In genomic region chr11:98057998-98058397, GRCm38 (mm10) we compare ENCODE assay signal across 10 mouse cellular contexts. TPM values are rescaled to one million over a fixed set of nuclear protein-coding genes. Genes with fewer than 3 reads are reported as not detected.
DNase-seq lines count a peak whose midpoint lies in the region; ATAC-seq and TF ChIP-seq lines count a peak whose summit lies in the region.
"Had no signal": no experiment of that assay in that cellular context is flagged by ENCODE, and none has a peak within 500 bp of the region (broad histone marks: within the 10 kb centered on the region; RNA-seq: fewer than 3 reads in every experiment).

No protein-coding gene starts in this region.

- H3K36me3 ChIP-seq in liver, embryonic 12.5 days: no peaks in the 10 kb centered on the region
- no peaks in the 10 kb centered on the region for H3K36me3 ChIP-seq in MEL (ENCODE audit: control insufficient read depth in 1 of 2, insufficient read depth in 2 of 2, low read length in 2 of 2)
- no peaks in the 10 kb centered on the region for H3K36me3 ChIP-seq in liver, postnatal 0 days (replicated peaks; ENCODE audit: insufficient read depth, low read length)
- H3K36me3 ChIP-seq in hindbrain, embryonic 10.5 days: no peaks in the 10 kb centered on the region
- H3K36me3 ChIP-seq: embryonic facial prominence, embryonic 12.5 days had no signal

- peak; percentile 32 to 39 for DNase-seq in cerebellum, postnatal 36 days
- no peak for DNase-seq in liver
- DNase-seq in MEL (ENCODE audit: low read depth, low spot score): peak; percentile 90
- DNase-seq in liver, postnatal 0 days: no peak
- DNase-seq in urinary bladder, postnatal 36 days (ENCODE audit: low spot score in 2 of 2): no peak
- no peak for DNase-seq in hindbrain, embryonic 10.5 days (ENCODE audit: low spot score)

- no peak; the same call in 1 of the 2 replicates for ATAC-seq in cerebellum, adult (ENCODE audit: insufficient number of reproducible peaks, low FRiP score, low TSS enrichment)
- ATAC-seq in liver, embryonic 12.5 days: peak; percentile 52; the same call in 1 of the 2 replicates
- peak; percentile 25; the same call in 1 of the 2 replicates for ATAC-seq in liver, postnatal 0 days

- peaks cover 3% of the 10 kb centered on the region; the same call in 1 of the 2 replicates for H3K4me1 ChIP-seq in liver, embryonic 12.5 days
- H3K4me1 ChIP-seq in MEL (ENCODE audit: control insufficient read depth in 1 of 2, insufficient read depth in 2 of 2, low read length in 2 of 2): peaks cover 0 to 4% of the 10 kb centered on the region in 2 experiments; a peak in 1 of 4 replicates
- H3K4me1 ChIP-seq in liver, postnatal 0 days (ENCODE audit: insufficient read depth): no peaks in the 10 kb centered on the region
- H3K4me1 ChIP-seq in hindbrain, embryonic 10.5 days (replicated peaks): peaks cover 28% of the 10 kb centered on the region
- H3K4me1 ChIP-seq: embryonic facial prominence, embryonic 12.5 days had no signal

- peaks cover 59% of the 10 kb centered on the region for H3K27me3 ChIP-seq in liver, embryonic 12.5 days (replicated peaks)
- no peaks in the 10 kb centered on the region for H3K27me3 ChIP-seq in MEL (ENCODE audit: control insufficient read depth in 1 of 2, insufficient read depth in 2 of 2, low read length in 2 of 2)
- peaks cover 18% of the 10 kb centered on the region for H3K27me3 ChIP-seq in liver, postnatal 0 days (ENCODE audit: insufficient read depth, low read length)
- peaks cover 46% of the 10 kb centered on the region for H3K27me3 ChIP-seq in hindbrain, embryonic 10.5 days (ENCODE audit: insufficient read depth, poor library complexity, severe bottlenecking)

- peak in 1 of 2 experiments; percentile 37; a peak in 1 of 4 replicates for TF ChIP-seq POLR2A in MEL (IDR thresholded peaks at IDR 0.05; ENCODE audit: control insufficient read depth in 1 of 2, insufficient read depth in 1 of 2, low read depth in 1 of 2, low read length in 2 of 2, poor library complexity in 1 of 2)

- no peak for TF ChIP-seq EP300 in MEL (IDR thresholded peaks at IDR 0.05; ENCODE audit: low read depth in 1 of 2, low read length in 2 of 2)
- TF ChIP-seq EP300 in liver, postnatal 0 days (IDR thresholded peaks at IDR 0.05; ENCODE audit: low read depth): no peak

- H3K4me3 ChIP-seq in liver, embryonic 12.5 days: no peak overlapping the region
- no peak overlapping the region for H3K4me3 ChIP-seq in MEL (ENCODE audit: control insufficient read depth in 1 of 2, insufficient read depth in 1 of 2, low read depth in 2 of 2, low read length in 2 of 2)
- H3K4me3 ChIP-seq in liver, postnatal 0 days (ENCODE audit: low read depth, low read length): no peak overlapping the region
- no peak overlapping the region for H3K4me3 ChIP-seq in hindbrain, embryonic 10.5 days
- H3K4me3 ChIP-seq: embryonic facial prominence, embryonic 12.5 days had no signal

- 61% methylated on average over 5 of the region's 5 CpGs for WGBS in liver, embryonic 12.5 days (ENCODE audit: insufficient replicate concordance)
- WGBS in liver, postnatal 0 days (ENCODE audit: insufficient replicate concordance): 78% methylated on average over 5 of the region's 5 CpGs
- WGBS in hindbrain, embryonic 10.5 days: 84% methylated on average over 5 of the region's 5 CpGs

- no peak for TF ChIP-seq CTCF in MEL (IDR thresholded peaks at IDR 0.05 in 2 of 3, conservative IDR thresholded peaks at IDR 0.05 in 1 of 3; ENCODE audit: control insufficient read depth in 1 of 3, insufficient read depth in 1 of 3, low read depth in 2 of 3, low read length in 3 of 3, poor library complexity in 1 of 3, severe bottlenecking in 1 of 3)
- no peak for TF ChIP-seq CTCF in liver, postnatal 0 days (IDR thresholded peaks at IDR 0.05; ENCODE audit: low read depth)

- H3K79me2 ChIP-seq in MEL (ENCODE audit: control insufficient read depth, insufficient read depth, low read length, poor library complexity): no peaks in the 10 kb centered on the region

- no peaks in the 10 kb centered on the region for H3K9me3 ChIP-seq in liver, embryonic 12.5 days (replicated peaks)
- H3K9me3 ChIP-seq in MEL (replicated peaks; ENCODE audit: insufficient read depth, low read length): no peaks in the 10 kb centered on the region
- H3K9me3 ChIP-seq in liver, postnatal 0 days (ENCODE audit: low read length): no peaks in the 10 kb centered on the region
- no peaks in the 10 kb centered on the region for H3K9me3 ChIP-seq in hindbrain, embryonic 10.5 days
- H3K9me3 ChIP-seq: embryonic facial prominence, embryonic 12.5 days had no signal

- H3K4me2 ChIP-seq in liver, embryonic 12.5 days: no peak overlapping the region
- H3K4me2 ChIP-seq in liver, postnatal 0 days (ENCODE audit: low read depth, low read length): no peak overlapping the region
- H3K4me2 ChIP-seq: embryonic facial prominence, embryonic 12.5 days had no signal

- no peak for TF ChIP-seq RAD21 in MEL (IDR thresholded peaks at IDR 0.05; ENCODE audit: low read depth, low read length)

- no peak overlapping the region for H3K27ac ChIP-seq in liver, embryonic 12.5 days
- H3K27ac ChIP-seq in MEL (ENCODE audit: control insufficient read depth, low read depth, low read length): no peak overlapping the region
- no peak overlapping the region for H3K27ac ChIP-seq in liver, postnatal 0 days (ENCODE audit: low read depth)
- no peak overlapping the region for H3K27ac ChIP-seq in hindbrain, embryonic 10.5 days
- H3K27ac ChIP-seq: embryonic facial prominence, embryonic 12.5 days; liver, embryonic 14.5 days had no signal

- no peak overlapping the region for H3K9ac ChIP-seq in liver, embryonic 12.5 days
- H3K9ac ChIP-seq in MEL (ENCODE audit: control insufficient read depth, low read depth, low read length, poor library complexity, severe bottlenecking): no peak overlapping the region
- H3K9ac ChIP-seq in liver, postnatal 0 days (replicated peaks): no peak overlapping the region
- H3K9ac ChIP-seq: embryonic facial prominence, embryonic 12.5 days; liver, embryonic 14.5 days had no signal

TF ChIP-seq in MEL, 35 proteins besides CTCF, POLR2A, EP300 and RAD21:
- TF ChIP-seq USF1 (IDR thresholded peaks at IDR 0.05; ENCODE audit: low read depth, low read length): peak; percentile 69
- TF ChIP-seq ETS1 (IDR thresholded peaks at IDR 0.05; ENCODE audit: low read depth, low read length): no peak
- TF ChIP-seq TBP (IDR thresholded peaks at IDR 0.05; ENCODE audit: low read depth, low read length): peak; percentile 91
- no peak for TF ChIP-seq RCOR1 (IDR thresholded peaks at IDR 0.05; ENCODE audit: low read depth, low read length)
- no peak for TF ChIP-seq MXI1 (IDR thresholded peaks at IDR 0.05; ENCODE audit: low read depth, low read length)
- no peak for TF ChIP-seq POLR2AphosphoS5 (IDR thresholded peaks at IDR 0.05; ENCODE audit: borderline replicate concordance, low read depth, low read length)
- peak; percentile 78 for TF ChIP-seq MAX (IDR thresholded peaks at IDR 0.05; ENCODE audit: low read length)
- TF ChIP-seq ZNF384 (IDR thresholded peaks at IDR 0.05; ENCODE audit: low read depth, low read length): no peak
- no peak for TF ChIP-seq JUND (IDR thresholded peaks at IDR 0.05; ENCODE audit: low read depth, low read length)
- TF ChIP-seq MEF2A (IDR thresholded peaks at IDR 0.05; ENCODE audit: extremely low read depth, insufficient replicate concordance, low read depth, low read length, poor library complexity, severe bottlenecking): no peak
- no peak for TF ChIP-seq TCF12 (IDR thresholded peaks at IDR 0.05; ENCODE audit: low read depth, low read length)
- no peak for TF ChIP-seq POLR2AphosphoS2 (IDR thresholded peaks at IDR 0.05; ENCODE audit: low read length)
- TF ChIP-seq MYC (IDR thresholded peaks at IDR 0.05; ENCODE audit: low read depth, low read length): peak; percentile 79
- no peak for TF ChIP-seq ZMIZ1 (IDR thresholded peaks at IDR 0.05; ENCODE audit: low read depth, low read length)
- TF ChIP-seq NELFE (IDR thresholded peaks at IDR 0.05; ENCODE audit: low read depth, low read length): no peak
- TF ChIP-seq SMC3 (IDR thresholded peaks at IDR 0.05; ENCODE audit: low read depth, low read length): no peak
- TF ChIP-seq UBTF (IDR thresholded peaks at IDR 0.05; ENCODE audit: borderline replicate concordance, insufficient read depth, low read depth, low read length): no peak
- TF ChIP-seq TAL1 (IDR thresholded peaks at IDR 0.05; ENCODE audit: low read length): no peak
- TF ChIP-seq ZC3H11A (IDR thresholded peaks at IDR 0.05; ENCODE audit: low read depth, low read length): no peak

RNA-seq across cellular contexts. Expression of gene Stac2, which starts 4.7 kb away (rescaled TPM):
- 0.07 and 0.10 TPM in 2 replicates for polyA plus RNA-seq in liver, embryonic 12.5 days (2016; fragmentation: Nextera tagmentation; extraction: Ambion mirVana)
- not detected in 2 replicates for total RNA-seq in MEL (2012; rRNA removed)
- polyA plus RNA-seq in MEL (2012; ENCODE audit: insufficient read depth in 1 of 2, insufficient read length in 2 of 2, low read depth in 1 of 2, low replicate concordance in 2 of 2, missing spikeins in 1 of 2): under 1 TPM in 1 of 2 experiments, not detected in 1; 0.04 TPM
- polyA plus RNA-seq in liver, postnatal 0 days (2015; fragmentation: Nextera tagmentation; extraction: Ambion mirVana): 0.07 and 0.13 TPM in 2 replicates
- 1.1 and 1.5 TPM in 2 replicates for polyA plus RNA-seq in hindbrain, embryonic 10.5 days (2016; fragmentation: Nextera tagmentation; extraction: Ambion mirVana)
- polyA plus RNA-seq: liver, embryonic 14.5 days had no signal

RNA-seq across cellular contexts. Expression of gene Rpl19, which starts 31.5 kb away (rescaled TPM):
- polyA plus RNA-seq in liver, embryonic 12.5 days (2016; fragmentation: Nextera tagmentation; extraction: Ambion mirVana): 869 and 913 TPM in 2 replicates
- total RNA-seq in MEL (2012; rRNA removed): 4,634 and 4,715 TPM in 2 replicates
- 1,000 to 10,000 TPM in 1 of 2 experiments, 100 to 1,000 TPM in 1; 210 to 2,650 TPM for polyA plus RNA-seq in MEL (2012; ENCODE audit: insufficient read depth in 1 of 2, insufficient read length in 2 of 2, low read depth in 1 of 2, low replicate concordance in 2 of 2, missing spikeins in 1 of 2)
- 568 TPM in 2 replicates for polyA plus RNA-seq in liver, postnatal 0 days (2015; fragmentation: Nextera tagmentation; extraction: Ambion mirVana)
- polyA plus RNA-seq in hindbrain, embryonic 10.5 days (2016; fragmentation: Nextera tagmentation; extraction: Ambion mirVana): 1,011 and 1,145 TPM in 2 replicates

RNA-seq across cellular contexts. Expression of gene Cacnb1, which starts 35.2 kb away (rescaled TPM):
- 0.95 and 1.0 TPM in 2 replicates for polyA plus RNA-seq in liver, embryonic 12.5 days (2016; fragmentation: Nextera tagmentation; extraction: Ambion mirVana)
- total RNA-seq in MEL (2012; rRNA removed): 1.8 and 2.3 TPM in 2 replicates
- polyA plus RNA-seq in MEL (2012; ENCODE audit: insufficient read depth in 1 of 2, insufficient read length in 2 of 2, low read depth in 1 of 2, low replicate concordance in 2 of 2, missing spikeins in 1 of 2): 1 to 10 TPM in 1 of 2 experiments, not detected in 1; 4.4 TPM
- polyA plus RNA-seq in liver, postnatal 0 days (2015; fragmentation: Nextera tagmentation; extraction: Ambion mirVana): 0.23 and 0.77 TPM in 2 replicates
- polyA plus RNA-seq in hindbrain, embryonic 10.5 days (2016; fragmentation: Nextera tagmentation; extraction: Ambion mirVana): 7.6 and 22.9 TPM in 2 replicates

Comparison
In these comparisons a context has a peak if more than half of its experiments do, and no peak if none do; other contexts are left out.
1. DNase-seq: peak in cerebellum, postnatal 36 days (2 of 2) and MEL (single experiment); none in liver (single experiment), liver, postnatal 0 days (single experiment), urinary bladder, postnatal 36 days (0 of 2) and hindbrain, embryonic 10.5 days (single experiment).